Mouse (Mus musculus): Measurements from ENCODE around the gene Casp9.

Casp9 gene

GRCm38 (mm10) chr4:141816776-141817655 lies 23.6 kb downstream of the Casp9 start:
- DNase-seq (ENCODE audit: low read depth in 1 of 2, low spot score in 2 of 2): no peak

- DNase-seq (ENCODE audit: low read depth in 1 of 2, low spot score in 2 of 2): no peak
These were observed 24.3 kb downstream of the Casp9 start for GRCm38 (mm10) chr4:141817706-141818105.

- no peak for DNase-seq (ENCODE audit: low read depth in 1 of 2, low spot score in 2 of 2)
These were observed 25.4 kb downstream of the Casp9 start for GRCm38 (mm10) chr4:141818861-141819260.

- DNase-seq (ENCODE audit: low read depth in 1 of 2, low spot score in 2 of 2): no peak
These were observed 25.9 kb downstream of the Casp9 start for GRCm38 (mm10) chr4:141819316-141819715.

- no peak for DNase-seq (ENCODE audit: low read depth in 1 of 2, low spot score in 2 of 2)
These were observed 27.8 kb downstream of the Casp9 start for GRCm38 (mm10) chr4:141821178-141821577.

GRCm38 (mm10) chr4:141822089-141822488 lies 28.7 kb downstream of the Casp9 start:
- no peak for DNase-seq (ENCODE audit: low read depth in 1 of 2, low spot score in 2 of 2)

GRCm38 (mm10) chr4:141822979-141823378 lies 29.6 kb downstream of the Casp9 start:
- no peak for DNase-seq (ENCODE audit: low read depth in 1 of 2, low spot score in 2 of 2)

- DNase-seq (ENCODE audit: low read depth in 1 of 2, low spot score in 2 of 2): no peak
These were observed 32.6 kb downstream of the Casp9 start, which contains the start of gene Cela2a for GRCm38 (mm10) chr4:141826060-141826459. Cela2a (minus strand) TSS chr4:141826160.

- DNase-seq (ENCODE audit: low read depth in 1 of 2, low spot score in 2 of 2): no peak
These were observed 34.0 kb downstream of the Casp9 start for GRCm38 (mm10) chr4:141827401-141827800.

- no peak for DNase-seq (ENCODE audit: low read depth in 1 of 2, low spot score in 2 of 2)
These were observed 34.8 kb downstream of the Casp9 start for GRCm38 (mm10) chr4:141828177-141828576.

GRCm38 (mm10) chr4:141830381-141830780 lies 37.0 kb downstream of the Casp9 start:
- DNase-seq (ENCODE audit: low read depth in 1 of 2, low spot score in 2 of 2): no peak

- no peak for DNase-seq (ENCODE audit: low read depth in 1 of 2, low spot score in 2 of 2)
These were observed 37.9 kb downstream of the Casp9 start for GRCm38 (mm10) chr4:141831361-141831760.

GRCm38 (mm10) chr4:141833911-141834310 lies 40.5 kb downstream of the Casp9 start:
- no peak for DNase-seq (ENCODE audit: low read depth in 1 of 2, low spot score in 2 of 2)

GRCm38 (mm10) chr4:141834536-141835095 lies 41.2 kb downstream of the Casp9 start:
- no peak for DNase-seq (ENCODE audit: low read depth in 1 of 2, low spot score in 2 of 2)

GRCm38 (mm10) chr4:141845999-141846398 lies 52.6 kb downstream of the Casp9 start, which contains the start of gene Ctrc:
Ctrc (minus strand) TSS chr4:141846359.
- DNase-seq (ENCODE audit: low read depth in 1 of 2, low spot score in 2 of 2): no peak

- DNase-seq (ENCODE audit: low read depth in 1 of 2, low spot score in 2 of 2): peak in 1 of 2 experiments; percentile 38
These were observed 60.0 kb downstream of the Casp9 start for GRCm38 (mm10) chr4:141853437-141853836.

GRCm38 (mm10) chr4:141857422-141857930 lies 64.1 kb downstream of the Casp9 start:
- DNase-seq (ENCODE audit: low read depth in 1 of 2, low spot score in 2 of 2): peak in 1 of 2 experiments; percentile 82

GRCm38 (mm10) chr4:141858501-141858900 lies 65.1 kb downstream of the Casp9 start:
- DNase-seq (ENCODE audit: low read depth in 1 of 2, low spot score in 2 of 2): peak; percentile 76 to 77

GRCm38 (mm10) chr4:141859351-141859750 lies 65.9 kb downstream of the Casp9 start:
- DNase-seq (ENCODE audit: low read depth in 1 of 2, low spot score in 2 of 2): no peak

- DNase-seq (ENCODE audit: low read depth in 1 of 2, low spot score in 2 of 2): peak in 1 of 2 experiments; percentile 42
These were observed 66.9 kb downstream of the Casp9 start for GRCm38 (mm10) chr4:141860246-141860841.

- no peak for DNase-seq (ENCODE audit: low read depth in 1 of 2, low spot score in 2 of 2)
These were observed 68.3 kb downstream of the Casp9 start for GRCm38 (mm10) chr4:141861591-141862295.
